Mouse (Mus musculus) spleen, adult 2 months (tissue): ENCODE results near the gene Fosl1. TPM values are rescaled to one million over a fixed set of nuclear protein-coding genes. Genes with fewer than 3 reads are reported as not detected.

Experiments used
- DNase-seq, 2 experiments: peaks; one replicate each; pipeline versions ENCODE4 v3.0.0 to v3.0.0-alpha.2; 2012 to 2021; ENCODE audit warnings: low spot score in 2 of 2, low read depth in 1 of 2
- H3K27ac ChIP-seq: fragments of 200-500 bp; 2 replicates; pipeline ENCODE4 v1.5.1; 2012; ENCODE audit warnings: low read length, inconsistent platforms; ENCODE audit not compliant: insufficient read depth
- H3K27me3 ChIP-seq: fragments of 200-500 bp; 2 replicates; pipeline ENCODE4 v1.6.1; 2012; ENCODE audit warnings: mild to moderate bottlenecking, moderate library complexity, low read length, inconsistent platforms; ENCODE audit not compliant: control insufficient read depth, insufficient read depth
- H3K36me3 ChIP-seq: fragments of 200-500 bp; 2 replicates; pipeline ENCODE4 v1.6.1; 2012; ENCODE audit warnings: mild to moderate bottlenecking, low read length, inconsistent platforms; ENCODE audit not compliant: control insufficient read depth, insufficient read depth
- H3K4me1 ChIP-seq: fragments of 200-500 bp; 2 replicates; pipeline ENCODE4 v1.6.1; 2011; ENCODE audit warnings: inconsistent platforms; ENCODE audit not compliant: control insufficient read depth, insufficient read depth, insufficient read length
- H3K4me3 ChIP-seq: fragments of 200-500 bp; 2 replicates; pipeline ENCODE4 v1.5.1; 2011; ENCODE audit warnings: mild to moderate bottlenecking, inconsistent platforms; ENCODE audit not compliant: insufficient read depth, insufficient read length; ENCODE audit errors: extremely low read depth
- CTCF ChIP-seq: fragments of 200-500 bp; IDR thresholded peaks from 2 replicates; pipeline ENCODE4 v1.5.1; 2011; ENCODE audit warnings: mild to moderate bottlenecking, inconsistent platforms; ENCODE audit not compliant: insufficient read depth, insufficient read length, insufficient replicate concordance; ENCODE audit errors: extremely low read depth
- POLR2A ChIP-seq: fragments of 200-500 bp; IDR thresholded peaks from 2 replicates; pipeline ENCODE4 v1.6.1; 2011; ENCODE audit warnings: low read depth, low read length, inconsistent platforms
- WGBS: fragments of 180-500 bp; shearing (Covaris S2); methylation state at CpG from one replicate; pipeline ENCODE4 v1.1.7; 2018; 5-methylcytosine and 5-hydroxymethylcytosine counted together
- polyA plus RNA-seq: library from polyadenylated mRNA; depleted of rRNA; stranded (reverse); fragments of >200 nt; gene quantifications from 2 replicates; pipeline ENCODE4 v1.2.3, GENCODE M21; 2012

The Fosl1 gene
- polyA plus RNA-seq, 1 experiment, result 0.04 TPM

GRCm38 (mm10) chr19:5418750-5419466 is 28.4 kb upstream of the Fosl1 start:
- H3K36me3 ChIP-seq, result peaks cover 26% of the 10 kb centered on the region
- 96% methylated on average over 8 of the region's 8 CpGs for WGBS
- peaks cover 4% of the 10 kb centered on the region; the same call in 1 of the 2 replicates for H3K4me1 ChIP-seq
- H3K27me3 ChIP-seq, result no peaks in the 10 kb centered on the region
- H3K4me3 ChIP-seq, result no peak overlapping the region
- DNase-seq, result no peak
- TF ChIP-seq CTCF (no peak), POLR2A (no peak)
- H3K27ac ChIP-seq, result no peak overlapping the region

GRCm38 (mm10) chr19:5419630-5420029 is 27.7 kb upstream of the Fosl1 start:
- H3K27me3 ChIP-seq, result no peaks in the 10 kb centered on the region
- TF ChIP-seq POLR2A (no peak), CTCF (no peak)
- 87% methylated on average over 9 of the region's 9 CpGs for WGBS
- H3K36me3 ChIP-seq, result peaks cover 26% of the 10 kb centered on the region
- H3K4me1 ChIP-seq, result peaks cover 5% of the 10 kb centered on the region; the same call in 1 of the 2 replicates
- no peak overlapping the region for H3K27ac ChIP-seq
- no peak overlapping the region for H3K4me3 ChIP-seq
- no peak for DNase-seq

- no peak for DNase-seq
- Histone ChIP-seq H3K4me3 (no peak overlapping the region), H3K36me3 (peaks cover 26% of the 10 kb centered on the region), H3K4me1 (peaks cover 5% of the 10 kb centered on the region; the same call in 1 of the 2 replicates), H3K27ac (no peak overlapping the region), H3K27me3 (no peaks in the 10 kb centered on the region)
- TF ChIP-seq CTCF, result no peak
- no peak for TF ChIP-seq POLR2A
- 92% methylated on average over 6 of the region's 6 CpGs for WGBS
Observed at GRCm38 (mm10) chr19:5420579-5420978, 26.8 kb upstream of the Fosl1 start.

- TF ChIP-seq POLR2A (no peak), CTCF (no peak)
- Histone ChIP-seq H3K4me1 (peaks cover 16% of the 10 kb centered on the region), H3K27me3 (no peaks in the 10 kb centered on the region), H3K36me3 (peaks cover 35% of the 10 kb centered on the region), H3K27ac (no peak overlapping the region), H3K4me3 (no peak overlapping the region)
- no peak for DNase-seq
- 85% methylated on average over 5 of the region's 5 CpGs for WGBS
Observed at GRCm38 (mm10) chr19:5421784-5422183, 25.6 kb upstream of the Fosl1 start.

GRCm38 (mm10) chr19:5422267-5422666 is 25.1 kb upstream of the Fosl1 start:
- no peaks in the 10 kb centered on the region for H3K27me3 ChIP-seq
- no peak for DNase-seq
- peaks cover 40% of the 10 kb centered on the region for H3K36me3 ChIP-seq
- TF ChIP-seq CTCF (no peak), POLR2A (no peak)
- 88% methylated on average over 10 of the region's 10 CpGs for WGBS
- H3K4me3 ChIP-seq, result no peak overlapping the region
- H3K4me1 ChIP-seq, result peaks cover 16% of the 10 kb centered on the region
- no peak overlapping the region for H3K27ac ChIP-seq

DNA sequence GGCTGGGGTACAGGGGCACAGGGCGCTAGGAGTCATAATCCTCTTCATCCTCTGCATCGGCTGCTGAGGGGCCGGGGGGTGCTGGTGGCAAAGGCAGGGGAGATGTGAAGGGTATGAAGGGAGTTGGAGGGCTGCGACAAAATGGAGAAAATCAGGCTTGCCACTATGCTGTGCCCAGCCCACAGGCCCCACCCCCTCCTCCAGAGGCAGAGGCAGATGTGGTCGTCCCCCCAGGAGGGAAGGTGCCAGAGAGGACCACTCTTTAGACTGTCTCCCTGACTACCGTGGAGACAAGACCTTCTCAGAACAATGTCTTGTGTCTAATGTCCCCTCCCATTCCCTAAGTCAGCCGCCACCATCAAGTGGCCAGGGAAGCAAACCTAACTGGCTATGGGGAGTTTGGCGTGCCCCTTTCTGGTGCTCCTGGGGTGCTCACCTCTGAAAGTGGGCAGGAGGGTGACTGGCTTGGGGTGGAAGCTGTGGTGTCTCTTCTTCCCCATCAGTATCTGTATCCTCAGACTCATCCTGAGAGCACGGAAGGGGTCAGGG is 24.4 kb upstream of the Fosl1 start:
- TF ChIP-seq POLR2A (no peak), CTCF (no peak)
- no peak overlapping the region for H3K27ac ChIP-seq
- DNase-seq, result no peak
- no peak overlapping the region for H3K4me3 ChIP-seq
- H3K36me3 ChIP-seq, result peaks cover 34% of the 10 kb centered on the region
- 87% methylated on average over 9 of the region's 9 CpGs for WGBS
- peaks cover 16% of the 10 kb centered on the region for H3K4me1 ChIP-seq
- no peaks in the 10 kb centered on the region for H3K27me3 ChIP-seq

DNA sequence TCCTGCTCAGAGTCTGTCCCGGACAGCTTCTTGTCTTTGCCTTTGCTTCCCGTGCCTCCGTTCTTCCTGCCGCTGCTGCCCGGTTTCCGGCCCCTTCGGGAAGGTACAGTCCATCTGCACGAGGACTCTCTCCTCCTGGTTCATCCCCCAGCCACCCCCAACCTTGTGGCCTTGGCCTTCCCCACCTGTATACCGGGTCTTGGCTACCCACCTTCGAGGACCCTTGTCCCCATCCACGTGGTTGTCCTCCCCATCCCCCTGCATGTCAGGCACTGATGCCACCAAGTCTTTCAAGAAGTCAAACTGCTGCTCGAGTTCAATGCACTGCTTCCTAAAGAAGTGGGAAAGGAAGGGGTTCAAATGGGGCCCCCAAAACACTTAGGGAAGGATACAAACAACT is 23.8 kb upstream of the Fosl1 start:
- peak overlapping the region; percentile 60; the same call in 1 of the 2 replicates for H3K4me3 ChIP-seq
- no peak for DNase-seq
- peaks cover 16% of the 10 kb centered on the region for H3K4me1 ChIP-seq
- H3K27ac ChIP-seq, result no peak overlapping the region
- 63% methylated on average over 12 of the region's 12 CpGs for WGBS
- H3K27me3 ChIP-seq, result no peaks in the 10 kb centered on the region
- peaks cover 30% of the 10 kb centered on the region for H3K36me3 ChIP-seq
- no peak for TF ChIP-seq CTCF
- TF ChIP-seq POLR2A, result no peak
